Mouse (Mus musculus) small intestine, adult 10 weeks (tissue): ENCODE results near the gene Ddrgk1. TPM values are rescaled to one million over a fixed set of nuclear protein-coding genes. Genes with fewer than 3 reads are reported as not detected.

Experiments
- polyA plus RNA-seq: library from polyadenylated mRNA; stranded (reverse); fragments of 350-450 nt; fragmentation: Illumina TruSeq; extraction: RNeasy Lipid Tissue Mini Kit (QIAGEN cat#74804); gene quantifications from one replicate; pipeline ENCODE4 v1.2.3, GENCODE M21; 2014; ENCODE audit warnings: low replicate concordance

Ddrgk1 gene
- polyA plus RNA-seq, result 3.7 TPM

DNA sequence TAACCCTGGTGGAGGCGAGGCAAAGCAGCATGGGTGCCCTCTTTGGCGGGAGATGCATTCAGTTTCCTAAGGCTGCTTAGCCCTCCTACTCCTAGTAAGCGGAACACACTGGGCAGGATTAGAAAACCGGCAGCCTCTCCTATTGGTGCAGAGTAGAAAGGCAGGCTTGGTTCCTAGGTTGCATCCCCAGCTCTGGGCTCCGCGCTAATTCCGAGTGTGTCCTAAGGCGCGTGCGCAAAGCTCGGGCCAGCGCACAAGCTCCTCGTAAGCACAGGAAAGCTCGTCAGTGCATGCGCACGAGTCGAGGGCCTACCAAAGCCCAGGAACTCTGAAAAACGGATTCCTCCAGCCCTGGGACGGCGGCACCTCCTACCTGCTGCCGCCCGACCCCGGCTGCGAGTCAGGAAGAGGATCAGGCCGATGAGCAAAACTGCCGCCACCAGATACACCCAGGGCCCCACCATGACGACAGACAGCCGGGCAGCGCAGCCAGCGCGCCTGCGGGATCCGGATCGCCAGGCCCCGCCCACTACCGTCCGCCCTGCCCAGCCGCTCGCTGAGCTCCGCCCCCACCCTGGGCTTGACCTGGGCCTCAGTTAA is at the start of gene Ddrgk1:
Gene Ddrgk1 (minus strand): TSS at position 558 of the 600 bp plus-strand sequence.

DNA sequence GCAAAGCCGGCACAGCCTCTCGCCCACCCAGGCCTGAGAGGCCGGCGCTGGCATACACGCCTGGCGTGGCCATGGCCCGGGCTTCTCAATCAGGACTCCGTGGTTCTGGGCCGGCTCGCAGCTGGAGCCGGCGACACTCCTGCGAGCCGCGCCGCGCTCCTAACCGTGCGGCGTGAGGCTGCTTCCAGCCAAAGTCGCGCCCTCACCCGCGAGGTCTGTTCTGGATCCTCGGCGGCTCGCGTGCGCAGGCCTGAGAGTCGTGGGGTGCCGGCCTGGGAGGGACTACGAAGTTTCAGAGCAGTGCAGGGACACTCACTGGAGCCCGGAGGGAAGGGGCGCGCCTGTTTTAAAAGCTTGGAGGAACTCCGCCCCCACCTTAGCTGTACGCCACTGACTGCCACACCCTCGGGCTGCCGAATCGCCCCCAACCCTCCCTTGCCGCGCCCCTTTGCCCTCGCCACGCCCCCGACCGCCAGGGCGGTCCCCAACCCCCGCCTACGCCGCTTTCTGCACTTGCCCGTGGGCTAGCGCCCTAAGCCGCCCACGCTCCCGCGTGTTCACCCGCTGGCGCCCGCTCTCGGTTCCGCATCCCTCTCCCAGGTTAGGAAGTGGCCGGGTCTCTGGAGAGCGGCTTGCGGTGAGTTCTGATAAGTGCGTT is 32.8 kb upstream of the Ddrgk1 start, which contains the start of gene Slc4a11:
Gene Slc4a11 (minus strand): TSS at position 367 of the 658 bp plus-strand sequence.

DNA sequence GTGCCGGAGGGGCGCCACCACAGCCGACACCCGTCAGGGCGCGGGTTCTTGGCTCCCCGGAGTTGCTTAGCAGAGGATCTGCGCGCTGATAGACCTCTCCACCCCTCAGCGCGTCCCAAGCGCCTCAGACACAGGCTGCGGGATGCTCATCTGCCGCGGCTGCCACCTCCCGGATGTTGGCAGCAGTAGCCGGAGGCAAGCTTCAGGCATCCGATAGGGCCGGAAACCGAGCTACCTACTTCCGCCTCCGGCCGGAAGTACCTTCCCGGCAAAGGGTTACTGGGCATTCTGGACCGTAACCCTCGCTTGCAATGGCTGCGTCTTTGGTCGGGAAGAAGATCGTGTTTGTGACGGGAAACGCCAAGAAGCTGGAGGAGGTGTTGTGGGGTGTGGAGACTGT is 3.1 kb upstream of the Ddrgk1 start, which contains the start of gene Itpa:
Gene Itpa (plus strand): TSS at position 52 of the 400 bp plus-strand sequence.

DNA sequence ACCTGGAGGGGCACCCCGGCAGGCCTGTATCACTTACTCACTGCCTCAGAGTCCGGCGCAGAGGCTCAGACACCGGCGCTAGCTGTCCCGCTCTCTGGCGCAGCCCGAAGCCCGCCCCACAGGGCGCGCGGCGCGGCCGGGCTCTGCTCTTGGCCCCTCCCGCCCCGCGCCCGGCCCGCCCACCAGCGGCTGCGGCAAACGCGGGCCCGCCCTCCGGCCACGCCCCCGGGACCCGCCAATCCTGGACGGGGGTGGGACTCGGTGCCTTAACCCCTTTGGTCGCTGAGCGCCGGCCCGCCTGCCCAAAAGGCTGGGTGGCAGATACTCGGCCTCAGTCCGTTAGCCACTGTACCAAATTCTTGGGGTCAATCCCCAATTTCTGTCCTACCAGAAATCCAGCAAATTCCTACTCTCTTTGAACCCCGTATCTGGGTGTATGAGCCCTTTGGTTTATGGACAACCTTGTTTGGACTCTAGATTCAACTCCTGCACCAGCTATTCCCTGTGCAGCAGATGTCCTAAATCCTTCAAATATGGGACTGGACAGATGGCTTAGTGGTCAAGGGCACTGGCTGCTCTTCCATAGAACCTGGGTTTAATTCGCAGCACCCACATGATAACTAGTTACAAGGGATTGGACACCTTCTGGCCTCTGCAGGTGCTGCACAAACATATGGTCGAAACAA is 21.6 kb downstream of the Ddrgk1 start, which contains the start of gene Lzts3:
Gene Lzts3 (minus strand): TSS at position 120 of the 686 bp plus-strand sequence.

DNA sequence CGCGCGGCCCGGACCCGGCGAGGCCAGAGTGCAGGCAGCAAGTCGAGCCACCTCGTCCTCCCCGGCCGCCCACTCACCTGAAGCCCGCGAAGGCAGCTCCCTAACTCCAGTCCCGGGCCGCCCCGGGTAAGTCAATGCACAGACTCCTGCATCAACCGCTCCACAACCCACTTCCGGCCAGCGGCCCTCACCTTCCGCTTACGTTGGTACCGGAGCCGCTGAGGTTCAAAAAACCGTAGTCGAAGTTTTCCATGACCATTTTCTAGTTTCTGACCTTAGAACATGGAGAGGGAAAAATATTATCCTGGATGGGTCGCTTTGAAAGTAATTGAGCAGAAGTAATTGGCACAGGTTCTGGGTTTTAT is 34.6 kb downstream of the Ddrgk1 start, which contains the start of the genes Fastkd5 and Ubox5:
Gene Fastkd5 (minus strand): TSS at position 189 of the 365 bp plus-strand sequence.
Gene Ubox5 (minus strand): TSS at position 200 of the 365 bp plus-strand sequence.

Other genes starting within 250 kb of the Ddrgk1 start
- gene Vps16, start 240.3 kb downstream of the Ddrgk1 start, polyA plus RNA-seq, result 16.3 TPM
- 3.5 TPM for gene Pced1a, start 240.0 kb downstream of the Ddrgk1 start, polyA plus RNA-seq
- 52.3 TPM for gene Ptpra, start 214.4 kb downstream of the Ddrgk1 start, polyA plus RNA-seq
- 0.59 TPM for gene Mrps26, start 100.9 kb downstream of the Ddrgk1 start, polyA plus RNA-seq
- gene Oxt, start 88.5 kb downstream of the Ddrgk1 start, polyA plus RNA-seq, result not detected
- not detected for gene Avp, start 82.1 kb downstream of the Ddrgk1 start, polyA plus RNA-seq
- 22.9 TPM for gene Fastkd5, start 34.6 kb downstream of the Ddrgk1 start, polyA plus RNA-seq
- gene Ubox5, start 34.6 kb downstream of the Ddrgk1 start, polyA plus RNA-seq, result 3.2 TPM
- gene Lzts3, start 21.9 kb downstream of the Ddrgk1 start, polyA plus RNA-seq, result 5.8 TPM
- 28.7 TPM for gene Itpa, start 3.0 kb upstream of the Ddrgk1 start, polyA plus RNA-seq
- gene Slc4a11, start 32.9 kb upstream of the Ddrgk1 start, polyA plus RNA-seq, result 0.15 TPM
- gene 4930402H24Rik, start 241.7 kb upstream of the Ddrgk1 start, polyA plus RNA-seq, result 20.3 TPM
- 19.0 TPM for gene Atrn, start 241.8 kb upstream of the Ddrgk1 start, polyA plus RNA-seq